Mouse (Mus musculus) left cerebral cortex, postnatal 10 days (tissue): ENCODE data around the gene Serpinb11. TPM values are rescaled to one million over a fixed set of nuclear protein-coding genes. Genes with fewer than 3 reads are reported as not detected.

Source experiments
- total RNA-seq, 2 experiments: library from RNA; stranded (reverse); gene quantifications; 2 replicates each; pipeline ENCODE4 v1.2.3; 2021

Gene Serpinb11
- total RNA-seq, 2 experiments from 2014 or later, result not detected

Other genes starting within 250 kb of the Serpinb11 start
- not detected for gene Serpinb3b, start 82.8 kb upstream of the Serpinb11 start, total RNA-seq
- gene Serpinb3c, start 82.8 kb upstream of the Serpinb11 start, total RNA-seq, result not detected
- under 1 TPM in 1 of 2 experiments, not detected in 1; 0.18 TPM for gene Serpinb7, start 38.5 kb downstream of the Serpinb11 start, total RNA-seq
- not detected for gene Serpinb2, start 150.2 kb downstream of the Serpinb11 start, total RNA-seq
- gene Serpinb8, start 228.8 kb downstream of the Serpinb11 start, total RNA-seq, result 1 to 10 TPM; 2.1 to 2.4 TPM